Mouse (Mus musculus) intestine, postnatal 0 days (tissue): ENCODE measurements at regions not wholly inside any gene's neighbourhood (a gene's known extent, or its start where the extent isn't known, plus 50 kb on each side); places are given as distances from the start of the nearest gene placed in this dataset.

Experiments used
- ATAC-seq: fragments of 200-750 bp; cut with Nextera tagmentation; 2 replicates; pipeline ENCODE4 v1.8.0; 2017; ENCODE audit warnings: mild to moderate bottlenecking, moderate TSS enrichment, moderate library complexity
- H3K27ac ChIP-seq: fragments of 300-500 bp; sonication (generic); 2 replicates; pipeline ENCODE4 v1.5.1; 2014; ENCODE audit warnings: mild to moderate bottlenecking, low read depth, low read length, moderate library complexity
- H3K27me3 ChIP-seq: fragments of 300-500 bp; sonication (generic); replicated peaks from 2 replicates; pipeline ENCODE4 v1.6.1; 2014; ENCODE audit warnings: low read length, mixed read lengths; ENCODE audit not compliant: control insufficient read depth, insufficient read depth
- H3K36me3 ChIP-seq: fragments of 300-500 bp; sonication (generic); 2 replicates; pipeline ENCODE4 v1.6.1; 2014; ENCODE audit warnings: mild to moderate bottlenecking, moderate library complexity; ENCODE audit not compliant: control insufficient read depth, insufficient read depth
- H3K4me1 ChIP-seq: fragments of 300-500 bp; sonication (generic); replicated peaks from 2 replicates; pipeline ENCODE4 v1.6.1; 2014; ENCODE audit warnings: antibody characterized with exemption, low read length, mixed read lengths; ENCODE audit not compliant: control insufficient read depth, insufficient read depth
- H3K4me2 ChIP-seq: fragments of 300-500 bp; sonication (generic); replicated peaks from 2 replicates; pipeline ENCODE4 v1.6.1; 2014; ENCODE audit warnings: low read depth, mild to moderate bottlenecking, moderate library complexity
- H3K4me3 ChIP-seq: fragments of 300-500 bp; sonication (generic); 2 replicates; pipeline ENCODE4 v1.5.1; 2014; ENCODE audit warnings: low read depth, low read length
- H3K9ac ChIP-seq: fragments of 300-500 bp; sonication (generic); 2 replicates; pipeline ENCODE4 v1.6.1; 2014; ENCODE audit warnings: mild to moderate bottlenecking, low read depth, low read length
- H3K9me3 ChIP-seq: fragments of 300-500 bp; sonication (generic); 2 replicates; pipeline ENCODE4 v1.6.1; 2016; ENCODE audit warnings: mixed run types; ENCODE audit not compliant: control insufficient read depth
- CTCF ChIP-seq: sonication (generic); IDR thresholded peaks from 2 replicates; pipeline ENCODE4 v1.5.1; 2016; ENCODE audit warnings: low read depth, mild to moderate bottlenecking, control low read depth, antibody characterized with exemption, moderate library complexity
- WGBS: fragments of 180-500 bp; shearing (Covaris S2); extraction: QIAGEN DNeasy Blood & Tissue Kit; methylation state at CpG from one replicate; pipeline ENCODE4 v1.1.7; 2014; 5-methylcytosine and 5-hydroxymethylcytosine counted together

DNA sequence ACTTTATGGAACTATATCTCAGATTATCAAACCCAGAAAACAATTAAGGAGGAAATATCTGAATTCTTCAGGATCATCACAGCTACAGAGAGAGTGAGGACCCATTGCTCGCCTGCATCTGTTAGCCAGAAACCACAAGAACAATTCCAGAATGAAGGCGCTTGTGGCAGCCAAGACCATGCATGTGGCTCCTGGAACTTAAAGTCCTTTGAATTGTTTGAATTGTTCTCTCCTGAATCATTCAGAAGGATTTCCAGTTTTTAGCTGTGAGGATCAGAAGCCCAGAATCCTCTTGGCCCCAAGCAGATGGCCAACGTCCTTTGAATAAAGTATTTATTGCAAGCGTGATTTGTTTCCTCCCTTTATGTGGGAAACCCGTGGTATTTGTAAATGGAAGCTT, 195.9 kb downstream of the Dio2 start:
- no peak overlapping the region for H3K4me2 ChIP-seq
- no peak for TF ChIP-seq CTCF
- H3K36me3 ChIP-seq, result no peaks in the 10 kb centered on the region
- no peaks in the 10 kb centered on the region for H3K9me3 ChIP-seq
- H3K27me3 ChIP-seq, result no peaks in the 10 kb centered on the region
- no peak for ATAC-seq
- no peak overlapping the region for H3K27ac ChIP-seq
- no peaks in the 10 kb centered on the region for H3K4me1 ChIP-seq
- H3K9ac ChIP-seq, result no peak overlapping the region
- H3K4me3 ChIP-seq, result no peak overlapping the region
- WGBS, result 74% methylated on average over 5 of the region's 5 CpGs
